In genomic region chr10:23060041-23060693, GRCm38 (mm10) we compare ENCODE assay signal across 24 mouse cellular contexts.
DNase-seq lines count a peak whose midpoint lies in the region; ATAC-seq and TF ChIP-seq lines count a peak whose summit lies in the region.
"Had no signal": no experiment of that assay in that cellular context is flagged by ENCODE, and none has a peak within 500 bp of the region (broad histone marks: within the 10 kb centered on the region; RNA-seq: fewer than 3 reads in every experiment).

No protein-coding gene starts in this region.

- no peak for TF ChIP-seq CTCF in intestine, postnatal 0 days (IDR thresholded peaks at IDR 0.05; ENCODE audit: low read depth)
- TF ChIP-seq CTCF in lung, embryonic 14.5 days (IDR thresholded peaks at IDR 0.05; ENCODE audit: low read depth): no peak

- no peaks in the 10 kb centered on the region for H3K9me3 ChIP-seq in intestine, embryonic 14.5 days (ENCODE audit: control insufficient read depth, low read length)
- H3K9me3 ChIP-seq in intestine, postnatal 0 days (ENCODE audit: control insufficient read depth): no peaks in the 10 kb centered on the region
- no peaks in the 10 kb centered on the region for H3K9me3 ChIP-seq in lung, embryonic 14.5 days (ENCODE audit: low read depth, low read length)
- no peaks in the 10 kb centered on the region for H3K9me3 ChIP-seq in embryonic facial prominence, embryonic 14.5 days (ENCODE audit: control insufficient read depth, low read length)
- H3K9me3 ChIP-seq in stomach, embryonic 16.5 days (replicated peaks; ENCODE audit: control insufficient read depth, low read length): no peaks in the 10 kb centered on the region
- H3K9me3 ChIP-seq: forebrain, embryonic 12.5 days; heart, embryonic 10.5 days; liver, embryonic 15.5 days; midbrain, embryonic 10.5 days had no signal

- H3K4me2 ChIP-seq in intestine, embryonic 14.5 days (ENCODE audit: low read length): no peak overlapping the region
- H3K4me2 ChIP-seq in intestine, postnatal 0 days (replicated peaks; ENCODE audit: low read depth): no peak overlapping the region
- H3K4me2 ChIP-seq in lung, embryonic 14.5 days: peak overlapping the region; percentile 23; the same call in 1 of the 2 replicates
- no peak overlapping the region for H3K4me2 ChIP-seq in embryonic facial prominence, embryonic 14.5 days (ENCODE audit: low read depth, low read length)
- no peak overlapping the region for H3K4me2 ChIP-seq in stomach, embryonic 16.5 days (ENCODE audit: low read depth, low read length)
- H3K4me2 ChIP-seq: forebrain, embryonic 12.5 days; hindbrain, embryonic 14.5 days; liver, embryonic 15.5 days had no signal

- WGBS in intestine, embryonic 14.5 days: 38% methylated on average over 5 of the region's 5 CpGs
- WGBS in intestine, postnatal 0 days: 53% methylated on average over 5 of the region's 5 CpGs
- 32% methylated on average over 5 of the region's 5 CpGs for WGBS in lung, embryonic 14.5 days
- WGBS in embryonic facial prominence, embryonic 14.5 days: 40% methylated on average over 5 of the region's 5 CpGs
- 37% methylated on average over 5 of the region's 5 CpGs for WGBS in stomach, embryonic 16.5 days

- no peaks in the 10 kb centered on the region for H3K36me3 ChIP-seq in intestine, embryonic 14.5 days (ENCODE audit: control insufficient read depth, insufficient read depth, low read length)
- no peaks in the 10 kb centered on the region for H3K36me3 ChIP-seq in intestine, postnatal 0 days (ENCODE audit: control insufficient read depth, insufficient read depth)
- no peaks in the 10 kb centered on the region for H3K36me3 ChIP-seq in lung, embryonic 14.5 days (ENCODE audit: insufficient read depth)
- H3K36me3 ChIP-seq in embryonic facial prominence, embryonic 14.5 days (ENCODE audit: control insufficient read depth, insufficient read depth, low read length): no peaks in the 10 kb centered on the region
- H3K36me3 ChIP-seq in stomach, embryonic 16.5 days (ENCODE audit: control insufficient read depth, insufficient read depth, low read length): no peaks in the 10 kb centered on the region
- H3K36me3 ChIP-seq: forebrain, embryonic 12.5 days; heart, embryonic 10.5 days; liver, embryonic 15.5 days; midbrain, embryonic 10.5 days had no signal

- DNase-seq in intestine, embryonic 14.5 days (ENCODE audit: low spot score): no peak
- peak; percentile 86 for DNase-seq in lung, embryonic 14.5 days
- no peak for DNase-seq in lung, postnatal 25 days (ENCODE audit: low spot score)
- DNase-seq in embryonic facial prominence, embryonic 14.5 days (ENCODE audit: low spot score): peak; percentile 75
- DNase-seq in adrenal gland, adult (ENCODE audit: inconsistent age in 2 of 2, low spot score in 1 of 2): no peak
- DNase-seq: adrenal gland, postnatal 25 days; cerebellum, adult 8-10 months; cerebellum, postnatal 36 days; gastrocnemius, adult 2 months; heart, postnatal 4 days; kidney, postnatal 4 days; layer of hippocampus, adult 9-11 months; liver had no signal

- H3K4me1 ChIP-seq in intestine, embryonic 14.5 days (replicated peaks; ENCODE audit: control insufficient read depth, insufficient read depth, low read length): peaks cover 3% of the 10 kb centered on the region; the same call in 1 of the 2 replicates
- no peaks in the 10 kb centered on the region for H3K4me1 ChIP-seq in intestine, postnatal 0 days (replicated peaks; ENCODE audit: control insufficient read depth, insufficient read depth, low read length)
- peaks cover 18% of the 10 kb centered on the region; the same call in 1 of the 2 replicates for H3K4me1 ChIP-seq in lung, embryonic 14.5 days (ENCODE audit: insufficient read depth)
- H3K4me1 ChIP-seq in embryonic facial prominence, embryonic 14.5 days (ENCODE audit: control insufficient read depth, insufficient read depth, low read length): peaks cover 5% of the 10 kb centered on the region
- no peaks in the 10 kb centered on the region for H3K4me1 ChIP-seq in stomach, embryonic 16.5 days (ENCODE audit: control insufficient read depth, insufficient read depth, low read length)
- H3K4me1 ChIP-seq: forebrain, embryonic 12.5 days; heart, embryonic 10.5 days; liver, embryonic 15.5 days had no signal

- no peak for ATAC-seq in intestine, embryonic 14.5 days (replicated peaks; ENCODE audit: low FRiP score, low TSS enrichment, low read depth)
- ATAC-seq in intestine, postnatal 0 days: no peak
- peak; percentile 87 for ATAC-seq in lung, embryonic 14.5 days (ENCODE audit: insufficient read depth)
- ATAC-seq in embryonic facial prominence, embryonic 14.5 days (ENCODE audit: low read depth): no peak
- peak; percentile 68; the same call in 1 of the 2 replicates for ATAC-seq in stomach, embryonic 16.5 days (ENCODE audit: insufficient read depth, low FRiP score)
- ATAC-seq in frontal cortex, adult (ENCODE audit: low TSS enrichment): no peak
- ATAC-seq: inflammation-experienced regulatory T-cells, adult 6 months had no signal

- H3K27me3 ChIP-seq in intestine, embryonic 14.5 days (replicated peaks; ENCODE audit: control insufficient read depth, insufficient read depth, low read length): no peaks in the 10 kb centered on the region
- H3K27me3 ChIP-seq in intestine, postnatal 0 days (replicated peaks; ENCODE audit: control insufficient read depth, insufficient read depth, low read length): no peaks in the 10 kb centered on the region
- no peaks in the 10 kb centered on the region for H3K27me3 ChIP-seq in lung, embryonic 14.5 days (ENCODE audit: insufficient read depth, low read length)
- no peaks in the 10 kb centered on the region for H3K27me3 ChIP-seq in embryonic facial prominence, embryonic 14.5 days (replicated peaks; ENCODE audit: control insufficient read depth, insufficient read depth, low read length)
- H3K27me3 ChIP-seq in stomach, embryonic 16.5 days (ENCODE audit: control insufficient read depth, insufficient read depth, low read length): no peaks in the 10 kb centered on the region
- H3K27me3 ChIP-seq: forebrain, embryonic 12.5 days; liver, embryonic 15.5 days had no signal

- H3K9ac ChIP-seq in intestine, embryonic 14.5 days (ENCODE audit: low read length): no peak overlapping the region
- no peak overlapping the region for H3K9ac ChIP-seq in intestine, postnatal 0 days (ENCODE audit: low read depth, low read length)
- no peak overlapping the region for H3K9ac ChIP-seq in lung, embryonic 14.5 days
- no peak overlapping the region for H3K9ac ChIP-seq in embryonic facial prominence, embryonic 14.5 days (ENCODE audit: low read depth, low read length)
- no peak overlapping the region for H3K9ac ChIP-seq in stomach, embryonic 16.5 days (ENCODE audit: low read length)
- H3K9ac ChIP-seq: forebrain, embryonic 12.5 days; hindbrain, embryonic 14.5 days; liver, embryonic 15.5 days had no signal

- H3K27ac ChIP-seq in intestine, embryonic 14.5 days (ENCODE audit: low read depth): peak overlapping the region; percentile 75
- no peak overlapping the region for H3K27ac ChIP-seq in intestine, postnatal 0 days (ENCODE audit: low read depth, low read length)
- H3K27ac ChIP-seq in lung, embryonic 14.5 days (ENCODE audit: low read depth): peak overlapping the region; percentile 81
- H3K27ac ChIP-seq in embryonic facial prominence, embryonic 14.5 days (replicated peaks; ENCODE audit: low read depth, low read length): peak overlapping the region; percentile 2; the same call in 1 of the 2 replicates
- H3K27ac ChIP-seq in stomach, embryonic 16.5 days (ENCODE audit: low read length): peak overlapping the region; percentile 73
- H3K27ac ChIP-seq: forebrain, embryonic 12.5 days; gastrocnemius, adult 2 months; heart, embryonic 10.5 days; hindbrain, embryonic 14.5 days; liver, embryonic 15.5 days; macrophage; midbrain, embryonic 10.5 days had no signal

- no peak overlapping the region for H3K4me3 ChIP-seq in intestine, embryonic 14.5 days (ENCODE audit: low read depth, low read length)
- H3K4me3 ChIP-seq in intestine, postnatal 0 days (ENCODE audit: low read depth, low read length): no peak overlapping the region
- no peak overlapping the region for H3K4me3 ChIP-seq in lung, embryonic 14.5 days (ENCODE audit: low read depth, low read length)
- H3K4me3 ChIP-seq in embryonic facial prominence, embryonic 14.5 days (ENCODE audit: low read depth, low read length): no peak overlapping the region
- H3K4me3 ChIP-seq in stomach, embryonic 16.5 days (replicated peaks; ENCODE audit: low read length): no peak overlapping the region
- H3K4me3 ChIP-seq: erythroblast, embryonic 14.5 days; forebrain, embryonic 12.5 days; gastrocnemius, adult 2 months; heart, embryonic 10.5 days; liver, embryonic 15.5 days; midbrain, embryonic 10.5 days had no signal

Comparison
In these comparisons a context has a peak if more than half of its experiments do, and no peak if none do; other contexts are left out.
1. DNase-seq: peak in lung, embryonic 14.5 days (single experiment) and embryonic facial prominence, embryonic 14.5 days (single experiment); none in intestine, embryonic 14.5 days (single experiment), lung, postnatal 25 days (single experiment) and adrenal gland, adult (0 of 2).
2. ATAC-seq: peak in lung, embryonic 14.5 days (single experiment) and stomach, embryonic 16.5 days (single experiment); none in intestine, embryonic 14.5 days (single experiment), intestine, postnatal 0 days (single experiment), embryonic facial prominence, embryonic 14.5 days (single experiment) and frontal cortex, adult (single experiment).